ENCODE assay signal across 25 mouse cellular contexts in the genomic region with DNA sequence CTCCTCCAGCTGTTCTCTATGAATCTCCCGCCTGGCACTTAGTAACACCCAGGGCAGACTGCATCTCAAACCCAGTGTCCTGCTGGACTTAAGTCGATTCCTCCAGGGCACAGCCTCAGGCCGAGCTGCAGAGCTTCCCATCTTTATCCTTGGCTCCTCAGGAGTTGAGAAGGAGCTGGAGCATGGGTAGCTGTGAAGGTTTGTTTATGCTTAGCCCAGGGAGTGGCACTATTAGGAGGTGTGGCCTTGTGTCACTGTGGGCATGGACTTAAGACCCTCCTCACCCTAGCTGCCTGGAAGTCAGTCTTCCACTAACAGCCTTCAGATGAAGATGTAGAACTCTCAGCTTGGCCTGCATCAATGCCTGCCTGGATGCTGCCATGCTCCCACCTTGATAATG.
"Had no signal": no experiment of that assay in that cellular context is flagged by ENCODE, and none has a peak within 500 bp of the region (broad histone marks: within the 10 kb centered on the region; RNA-seq: fewer than 3 reads in every experiment).

No protein-coding gene starts in this region.

- H3K27me3 ChIP-seq: embryonic facial prominence, embryonic 12.5 days; embryonic facial prominence, embryonic 13.5 days; embryonic facial prominence, embryonic 15.5 days; forebrain, embryonic 12.5 days; forebrain, embryonic 13.5 days; forebrain, embryonic 15.5 days had no signal

- H3K27ac ChIP-seq: embryonic facial prominence, embryonic 10.5 days; embryonic facial prominence, embryonic 12.5 days; embryonic facial prominence, embryonic 13.5 days; embryonic facial prominence, embryonic 15.5 days; forebrain, embryonic 10.5 days; forebrain, embryonic 12.5 days; forebrain, embryonic 13.5 days; forebrain, embryonic 15.5 days; gastrocnemius, adult 2 months; heart, adult 2 months had no signal

- H3K36me3 ChIP-seq: embryonic facial prominence, embryonic 10.5 days; embryonic facial prominence, embryonic 12.5 days; embryonic facial prominence, embryonic 13.5 days; embryonic facial prominence, embryonic 15.5 days; forebrain, embryonic 10.5 days; forebrain, embryonic 12.5 days; forebrain, embryonic 15.5 days had no signal

- H3K4me1 ChIP-seq: embryonic facial prominence, embryonic 12.5 days; embryonic facial prominence, embryonic 13.5 days; embryonic facial prominence, embryonic 15.5 days; forebrain, embryonic 10.5 days; forebrain, embryonic 12.5 days; forebrain, embryonic 13.5 days; forebrain, embryonic 15.5 days had no signal

- H3K4me3 ChIP-seq: embryonic facial prominence, embryonic 10.5 days; embryonic facial prominence, embryonic 12.5 days; embryonic facial prominence, embryonic 13.5 days; embryonic facial prominence, embryonic 15.5 days; erythroblast, embryonic 14.5 days; forebrain, embryonic 10.5 days; forebrain, embryonic 12.5 days; forebrain, embryonic 13.5 days; forebrain, embryonic 15.5 days; gastrocnemius, adult 2 months; heart, adult 2 months had no signal

- H3K9me3 ChIP-seq: embryonic facial prominence, embryonic 10.5 days; embryonic facial prominence, embryonic 12.5 days; embryonic facial prominence, embryonic 13.5 days; embryonic facial prominence, embryonic 15.5 days; forebrain, embryonic 10.5 days; forebrain, embryonic 12.5 days; forebrain, embryonic 13.5 days; forebrain, embryonic 15.5 days had no signal

- DNase-seq: cerebellum, adult 2 months; cerebellum, adult 8-10 months; cerebellum, adult 9-10 months; cerebellum, adult 9-11 months; cerebellum, postnatal 10 days; cerebellum, postnatal 14 days; cerebellum, postnatal 25 days; cerebellum, postnatal 36 days; embryo, embryonic 11 days; forebrain, postnatal 0 days; gastrocnemius, adult 2 months; gastrocnemius, postnatal 10 days; gastrocnemius, postnatal 14 days; gastrocnemius, postnatal 25 days; gastrocnemius, postnatal 36 days; heart, adult 2 months had no signal
